ENCODE assay signal across 9 mouse cellular contexts in the genomic region with DNA sequence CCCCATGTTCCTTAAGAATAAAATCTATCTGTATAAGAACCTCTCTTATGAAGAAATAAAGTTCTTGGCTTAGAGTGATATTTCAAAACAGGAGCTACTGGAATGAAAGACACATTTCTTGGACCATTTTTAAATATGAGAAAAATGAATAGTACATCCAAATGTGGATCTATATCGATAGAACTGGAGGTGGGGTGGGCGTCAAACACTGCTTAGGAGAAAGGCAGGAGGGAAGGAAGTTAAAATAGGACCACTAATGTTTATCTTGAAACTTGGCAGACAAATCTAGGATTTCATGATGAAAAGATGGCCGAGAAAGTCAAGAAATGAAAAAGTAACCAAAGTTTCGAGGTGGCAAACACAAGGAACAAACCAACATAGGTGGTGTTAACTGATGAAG.
"Had no signal": no experiment of that assay in that cellular context is flagged by ENCODE, and none has a peak within 500 bp of the region (broad histone marks: within the 10 kb centered on the region; RNA-seq: fewer than 3 reads in every experiment).

No protein-coding gene starts in this region.

- DNase-seq: liver, embryonic 13.5 days; liver, postnatal 0 days; lung, adult 2 months; lung, postnatal 14 days; lung, postnatal 36 days; right cerebral cortex, postnatal 25 days; thymus, adult 18-20 months; thymus, postnatal 14 days; thymus, postnatal 36 days had no signal
